Mouse (Mus musculus) lung, adult 2 months (tissue): Measurements from ENCODE around the gene Tbrg4. TPM values are rescaled to one million over a fixed set of nuclear protein-coding genes. Genes with fewer than 3 reads are reported as not detected.

Source experiments
- DNase-seq: peaks from one replicate; pipeline ENCODE4 v3.0.0; 2022
- H3K4me1 ChIP-seq: fragments of 200-500 bp; 2 replicates; pipeline ENCODE4 v1.6.1; 2011; ENCODE audit warnings: low read length; ENCODE audit not compliant: control insufficient read depth, insufficient read depth
- H3K4me3 ChIP-seq: fragments of 200-500 bp; replicated peaks from 2 replicates; pipeline ENCODE3; 2011; ENCODE audit warnings: low read depth, mild to moderate bottlenecking, control low read depth, low read length; ENCODE audit errors: extremely low read depth
- CTCF ChIP-seq: fragments of 200-500 bp; IDR thresholded peaks from 2 replicates; pipeline ENCODE4 v1.5.1; 2011; ENCODE audit warnings: mild to moderate bottlenecking, low read length, control low read depth; ENCODE audit not compliant: insufficient read depth
- POLR2A ChIP-seq: fragments of 200-500 bp; IDR thresholded peaks from 2 replicates; pipeline ENCODE4 v1.6.1; 2011; ENCODE audit warnings: low read depth, mild to moderate bottlenecking, control low read depth, low read length, borderline replicate concordance; ENCODE audit errors: extremely low read depth
- WGBS: fragments of 180-500 bp; shearing (Covaris S2); methylation state at CpG from one replicate; pipeline ENCODE4 v1.1.7; 2018; 5-methylcytosine and 5-hydroxymethylcytosine counted together
- polyA plus RNA-seq: library from polyadenylated mRNA; depleted of rRNA; stranded (reverse); fragments of >200 nt; gene quantifications from 2 replicates; pipeline ENCODE4 v1.2.3, GENCODE M21; 2012

Gene Tbrg4
- polyA plus RNA-seq, 1 experiment, result 51.6 TPM

DNA sequence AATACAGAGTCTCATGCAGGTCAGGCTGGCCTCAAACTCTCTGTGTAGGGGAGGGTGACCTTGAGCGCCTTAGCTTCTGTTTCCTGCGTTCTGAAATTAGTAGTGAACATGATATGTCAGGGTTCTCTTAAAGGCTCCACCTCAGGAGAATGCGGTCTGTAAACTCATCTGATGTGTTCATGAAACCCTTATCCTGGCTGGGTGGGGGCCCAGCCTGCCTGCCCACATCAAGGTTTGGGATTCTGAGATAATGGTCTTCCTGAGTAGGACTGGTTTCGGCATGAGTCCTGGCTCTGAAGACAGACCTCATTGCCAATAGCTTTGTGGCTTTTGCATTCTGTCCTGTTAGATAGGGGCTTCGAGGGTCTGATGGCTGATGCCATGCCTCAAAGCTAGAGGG, 30.5 kb downstream of the Tbrg4 start:
- WGBS, result 83% methylated on average over 5 of the region's 5 CpGs
- H3K4me1 ChIP-seq, result no peaks in the 10 kb centered on the region
- DNase-seq, result no peak
- TF ChIP-seq POLR2A (no peak), CTCF (no peak)
- H3K4me3 ChIP-seq, result no peak overlapping the region

DNA sequence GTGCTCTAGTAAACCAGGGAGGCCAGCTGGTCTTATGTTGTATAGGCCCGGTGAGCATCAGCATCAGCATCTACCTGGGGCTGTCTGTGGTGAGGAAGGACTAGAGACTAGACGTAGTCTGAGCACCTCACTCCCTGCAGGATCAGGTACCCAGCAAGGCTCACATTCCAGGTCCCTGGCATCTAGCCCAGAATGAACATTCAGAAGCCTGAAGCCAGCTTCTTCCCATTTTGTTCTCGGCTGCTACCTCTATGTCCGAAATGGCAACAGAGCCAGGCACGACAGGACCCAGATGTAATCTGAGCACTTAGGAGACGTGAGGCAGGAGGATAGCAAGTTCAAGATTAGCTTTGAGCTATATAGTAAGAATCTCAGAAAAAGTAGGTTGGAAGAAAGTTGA, 31.0 kb downstream of the Tbrg4 start:
- no peak for DNase-seq
- no peak for TF ChIP-seq POLR2A
- TF ChIP-seq CTCF, result no peak
- Histone ChIP-seq H3K4me3 (no peak overlapping the region), H3K4me1 (no peaks in the 10 kb centered on the region)
- WGBS, result 79% methylated on average over 6 of the region's 6 CpGs

GRCm38 (mm10) chr11:6593406-6593805, 32.5 kb downstream of the Tbrg4 start:
- no peak overlapping the region for H3K4me3 ChIP-seq

DNA sequence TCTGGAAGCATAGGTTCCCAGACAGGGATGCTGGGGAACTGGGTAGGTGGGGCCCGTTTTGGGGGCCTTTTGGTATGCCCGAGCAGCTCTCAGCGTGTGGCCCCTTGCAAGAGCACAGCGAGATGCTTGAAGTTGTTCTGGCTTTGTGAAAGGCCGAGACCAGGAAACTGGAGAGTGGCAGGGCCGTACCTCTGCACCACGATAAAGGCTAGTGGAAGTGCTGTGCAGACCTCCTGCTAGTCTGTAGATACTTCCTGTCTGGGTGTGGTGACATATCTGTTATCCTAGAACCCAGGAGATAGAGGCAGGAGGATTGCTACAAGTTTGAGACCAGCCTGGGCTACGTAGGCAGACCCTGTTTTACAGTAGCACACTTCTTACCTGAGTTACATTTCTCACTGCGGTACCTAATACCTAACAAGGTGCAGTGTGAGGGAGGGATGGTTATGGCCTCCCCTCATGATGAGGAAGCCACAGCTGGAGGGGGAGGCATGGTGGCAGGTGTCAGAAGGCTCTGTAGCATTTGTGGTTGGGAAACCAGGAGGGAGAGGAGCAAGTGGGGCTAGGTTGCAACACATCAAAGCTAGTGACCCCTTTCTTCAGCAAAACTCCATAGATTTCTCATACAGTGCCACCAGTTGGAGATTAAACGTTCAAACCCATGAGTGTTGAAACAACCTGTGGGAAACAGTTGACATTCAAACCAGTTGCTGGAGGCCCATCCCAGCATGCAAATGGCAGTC, 34.8 kb downstream of the Tbrg4 start:
- Histone ChIP-seq H3K4me1 (no peaks in the 10 kb centered on the region; the same call in 1 of the 2 replicates), H3K4me3 (no peak overlapping the region)
- TF ChIP-seq POLR2A (no peak), CTCF (no peak)
- WGBS, result 83% methylated on average over 10 of the region's 10 CpGs
- DNase-seq, result no peak

More at GRCm38 (mm10) chr11:6593406-6593805, 32.5 kb downstream of the Tbrg4 start:
- H3K4me1 ChIP-seq, result no peaks in the 10 kb centered on the region
- WGBS, result 83% methylated on average over 11 of the region's 11 CpGs
- TF ChIP-seq CTCF, result no peak
- no peak for TF ChIP-seq POLR2A
- no peak for DNase-seq

GRCm38 (mm10) chr11:6589838-6590237, 36.0 kb downstream of the Tbrg4 start:
- 84% methylated on average over 7 of the region's 7 CpGs for WGBS
- no peak for DNase-seq
- Histone ChIP-seq H3K4me1 (no peaks in the 10 kb centered on the region; the same call in 1 of the 2 replicates), H3K4me3 (no peak overlapping the region)
- no peak for TF ChIP-seq CTCF
- no peak for TF ChIP-seq POLR2A

DNA sequence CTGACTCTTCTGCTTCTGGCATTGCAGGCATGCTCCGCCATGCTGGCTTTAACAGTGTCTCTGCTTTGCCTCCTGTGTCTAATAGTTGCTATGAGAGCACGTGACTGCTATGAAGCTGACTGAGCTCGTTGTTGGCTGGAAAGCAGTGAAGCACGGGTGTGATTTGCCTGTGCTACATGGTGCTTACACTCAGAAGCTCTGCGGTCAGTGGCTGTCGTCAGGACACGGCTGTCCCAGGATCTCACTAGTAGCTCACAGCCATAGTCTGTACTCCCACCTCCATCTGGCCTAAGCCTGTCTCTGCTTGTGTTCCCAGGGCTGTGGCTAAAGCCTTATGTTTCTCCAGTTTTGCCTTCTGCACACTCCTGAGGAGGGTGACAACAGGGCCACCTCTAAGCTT, 37.6 kb downstream of the Tbrg4 start:
- DNase-seq, result no peak
- 89% methylated on average over 7 of the region's 7 CpGs for WGBS
- no peaks in the 10 kb centered on the region; the same call in 1 of the 2 replicates for H3K4me1 ChIP-seq
- no peak for TF ChIP-seq CTCF
- TF ChIP-seq POLR2A, result no peak
- H3K4me3 ChIP-seq, result no peak overlapping the region

- DNase-seq, result no peak
- Histone ChIP-seq H3K4me1 (no peaks in the 10 kb centered on the region; the same call in 1 of the 2 replicates), H3K4me3 (no peak overlapping the region)
- no peak for TF ChIP-seq CTCF
- WGBS, result 86% methylated on average over 7 of the region's 7 CpGs
Observed at GRCm38 (mm10) chr11:6587249-6587940, 38.5 kb downstream of the Tbrg4 start.

DNA sequence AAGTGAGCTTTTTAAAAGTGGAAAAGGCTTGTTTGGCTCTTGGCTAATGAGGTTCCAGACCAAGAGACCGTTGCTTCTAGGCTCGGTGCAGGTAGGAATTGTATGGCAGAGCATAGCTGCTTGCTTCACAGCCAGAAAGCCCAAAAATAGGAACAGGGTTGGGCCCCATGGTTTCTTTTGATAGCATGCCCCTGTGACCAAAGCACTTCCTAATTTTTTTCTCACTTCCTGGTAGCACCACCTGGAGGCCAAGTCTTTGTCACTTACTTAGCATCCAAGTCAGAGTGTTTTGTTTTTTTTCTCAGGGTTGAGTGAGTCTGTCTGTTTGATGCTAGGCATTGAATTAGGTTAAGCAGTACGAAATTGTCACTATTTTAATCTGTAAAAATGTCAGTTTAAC, 39.2 kb downstream of the Tbrg4 start:
- Histone ChIP-seq H3K4me3 (no peak overlapping the region), H3K4me1 (no peaks in the 10 kb centered on the region; the same call in 1 of the 2 replicates)
- 53% methylated on average over 3 of the region's 3 CpGs for WGBS
- TF ChIP-seq POLR2A (no peak), CTCF (no peak)
- DNase-seq, result no peak

DNA sequence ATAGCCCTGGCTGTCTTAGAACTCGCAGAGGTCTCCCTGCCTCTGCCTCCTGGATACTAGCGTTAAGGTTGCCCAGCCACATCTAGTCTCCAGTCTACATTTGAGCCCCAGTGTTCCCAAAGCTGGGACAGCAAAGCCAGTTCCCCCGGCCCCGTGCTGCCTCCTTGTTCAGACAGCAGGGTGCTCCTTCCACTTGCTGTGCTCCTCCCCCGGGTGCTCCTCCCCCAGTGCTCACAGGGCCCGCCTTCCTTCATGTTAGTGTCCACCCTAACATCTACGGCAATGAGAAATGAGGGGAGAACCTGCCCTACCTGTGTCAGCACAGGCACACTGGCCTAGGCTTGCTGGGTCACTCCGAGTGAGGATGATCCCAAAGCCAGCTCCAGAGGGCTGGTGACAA, 40.1 kb downstream of the Tbrg4 start:
- DNase-seq, result no peak
- TF ChIP-seq CTCF, result no peak
- TF ChIP-seq POLR2A, result no peak
- H3K4me3 ChIP-seq, result no peak overlapping the region
- no peaks in the 10 kb centered on the region; the same call in 1 of the 2 replicates for H3K4me1 ChIP-seq
- WGBS, result 87% methylated on average over 8 of the region's 8 CpGs

- Histone ChIP-seq H3K4me3 (no peak overlapping the region), H3K4me1 (no peaks in the 10 kb centered on the region; the same call in 1 of the 2 replicates)
- no peak for TF ChIP-seq CTCF
- TF ChIP-seq POLR2A, result no peak
- WGBS, result 82% methylated on average over 2 of the region's 2 CpGs
- DNase-seq, result no peak
Observed at GRCm38 (mm10) chr11:6581560-6581959, 44.3 kb downstream of the Tbrg4 start.
